Mouse (Mus musculus) liver, embryonic 15.5 days (tissue): ENCODE results near the gene Cemip2. TPM values are rescaled to one million over a fixed set of nuclear protein-coding genes. Genes with fewer than 3 reads are reported as not detected.

ENCODE experiments used
- ATAC-seq: fragments of 200-750 bp; cut with Nextera tagmentation; 2 replicates; pipeline ENCODE4 v1.8.0; 2017; ENCODE audit warnings: moderate number of reproducible peaks, mild to moderate bottlenecking, moderate library complexity; ENCODE audit not compliant: insufficient read depth
- H3K27ac ChIP-seq: fragments of 300-500 bp; sonication (generic); replicated peaks from 2 replicates; pipeline ENCODE4 v1.5.1; 2015; ENCODE audit warnings: mild to moderate bottlenecking, inconsistent platforms
- H3K27me3 ChIP-seq: fragments of 300-500 bp; sonication (generic); 2 replicates; pipeline ENCODE4 v1.6.1; 2015; ENCODE audit warnings: mild to moderate bottlenecking, inconsistent platforms
- H3K36me3 ChIP-seq: fragments of 300-500 bp; sonication (generic); replicated peaks from 2 replicates; pipeline ENCODE4 v1.6.1; 2015; ENCODE audit warnings: moderate library complexity, mild to moderate bottlenecking, inconsistent platforms
- H3K4me1 ChIP-seq: fragments of 300-500 bp; sonication (generic); replicated peaks from 2 replicates; pipeline ENCODE4 v1.6.1; 2015; ENCODE audit warnings: inconsistent platforms
- H3K4me2 ChIP-seq: fragments of 300-500 bp; sonication (generic); 2 replicates; pipeline ENCODE4 v1.6.1; 2015; ENCODE audit warnings: moderate library complexity, mild to moderate bottlenecking, inconsistent platforms
- H3K4me3 ChIP-seq: fragments of 300-500 bp; sonication (generic); replicated peaks from 2 replicates; pipeline ENCODE4 v1.5.1; 2015; ENCODE audit warnings: mild to moderate bottlenecking, inconsistent platforms
- H3K9ac ChIP-seq: fragments of 300-500 bp; sonication (generic); 2 replicates; pipeline ENCODE4 v1.6.1; 2015; ENCODE audit warnings: moderate library complexity, mild to moderate bottlenecking, inconsistent platforms
- H3K9me3 ChIP-seq: fragments of 300-500 bp; sonication (generic); replicated peaks from 2 replicates; pipeline ENCODE4 v1.6.1; 2016; ENCODE audit warnings: inconsistent platforms
- WGBS: fragments of 180-500 bp; shearing (Covaris S2); methylation state at CpG from one replicate; pipeline ENCODE4 v1.1.7; 2015; ENCODE audit warnings: mixed read lengths; ENCODE audit not compliant: insufficient replicate concordance; 5-methylcytosine and 5-hydroxymethylcytosine counted together
- polyA plus RNA-seq: library from polyadenylated mRNA; unstranded; fragments of >200 nt; fragmentation: Nextera tagmentation; extraction: Ambion mirVana; gene quantifications from 2 replicates; pipeline ENCODE4 v1.2.1, GENCODE M21; 2015

Gene Cemip2
- polyA plus RNA-seq, 1 experiment from 2014 or later, result 7.2 TPM

DNA sequence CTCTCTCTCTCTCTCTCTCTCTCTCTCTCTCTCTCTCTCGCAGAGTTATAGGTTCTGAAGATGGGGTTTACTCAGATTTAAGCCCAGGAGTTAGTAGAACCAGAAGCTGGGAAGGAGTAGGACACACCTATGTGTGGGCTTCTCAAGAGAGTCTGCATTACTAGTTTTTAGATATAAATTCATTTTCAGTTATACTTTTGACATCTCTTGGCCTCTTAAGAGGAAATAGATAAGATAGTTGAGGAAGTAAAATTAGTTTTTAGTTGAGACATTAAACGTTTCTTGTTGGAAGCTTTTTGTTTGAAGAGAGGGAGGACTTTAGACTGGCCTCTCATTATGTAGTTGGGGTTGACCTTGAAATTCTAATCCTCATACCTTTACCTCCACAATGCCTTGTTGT lies 28.0 kb upstream of the Cemip2 start:
- H3K4me2 ChIP-seq, result no peak overlapping the region
- no peak overlapping the region for H3K4me3 ChIP-seq
- no peaks in the 10 kb centered on the region for H3K36me3 ChIP-seq
- no peaks in the 10 kb centered on the region for H3K9me3 ChIP-seq
- no peaks in the 10 kb centered on the region; the same call in 1 of the 2 replicates for H3K27me3 ChIP-seq
- H3K27ac ChIP-seq, result no peak overlapping the region
- 25% methylated on average over 2 of the region's 2 CpGs for WGBS
- no peak for ATAC-seq
- no peaks in the 10 kb centered on the region for H3K4me1 ChIP-seq
- H3K9ac ChIP-seq, result no peak overlapping the region

- Histone ChIP-seq H3K9me3 (no peaks in the 10 kb centered on the region), H3K9ac (no peak overlapping the region)
- ATAC-seq, result no peak
Observed at GRCm38 (mm10) chr19:21761676-21762075, 16.5 kb upstream of the Cemip2 start.

GRCm38 (mm10) chr19:21764013-21764412 lies 14.1 kb upstream of the Cemip2 start:
- Histone ChIP-seq H3K36me3 (no peaks in the 10 kb centered on the region), H3K4me2 (no peak overlapping the region), H3K9me3 (no peaks in the 10 kb centered on the region), H3K4me1 (no peaks in the 10 kb centered on the region), H3K27ac (no peak overlapping the region), H3K4me3 (no peak overlapping the region), H3K27me3 (no peaks in the 10 kb centered on the region), H3K9ac (no peak overlapping the region)
- no peak for ATAC-seq
- 69% methylated on average over 2 of the region's 2 CpGs for WGBS

More at GRCm38 (mm10) chr19:21761676-21762075, 16.5 kb upstream of the Cemip2 start:
- Histone ChIP-seq H3K27me3 (no peaks in the 10 kb centered on the region), H3K4me1 (no peaks in the 10 kb centered on the region), H3K4me2 (no peak overlapping the region), H3K36me3 (no peaks in the 10 kb centered on the region), H3K27ac (no peak overlapping the region), H3K4me3 (no peak overlapping the region)

- WGBS, result 53% methylated on average over 3 of the region's 3 CpGs
Observed at GRCm38 (mm10) chr19:21764738-21765137, 13.4 kb upstream of the Cemip2 start.

DNA sequence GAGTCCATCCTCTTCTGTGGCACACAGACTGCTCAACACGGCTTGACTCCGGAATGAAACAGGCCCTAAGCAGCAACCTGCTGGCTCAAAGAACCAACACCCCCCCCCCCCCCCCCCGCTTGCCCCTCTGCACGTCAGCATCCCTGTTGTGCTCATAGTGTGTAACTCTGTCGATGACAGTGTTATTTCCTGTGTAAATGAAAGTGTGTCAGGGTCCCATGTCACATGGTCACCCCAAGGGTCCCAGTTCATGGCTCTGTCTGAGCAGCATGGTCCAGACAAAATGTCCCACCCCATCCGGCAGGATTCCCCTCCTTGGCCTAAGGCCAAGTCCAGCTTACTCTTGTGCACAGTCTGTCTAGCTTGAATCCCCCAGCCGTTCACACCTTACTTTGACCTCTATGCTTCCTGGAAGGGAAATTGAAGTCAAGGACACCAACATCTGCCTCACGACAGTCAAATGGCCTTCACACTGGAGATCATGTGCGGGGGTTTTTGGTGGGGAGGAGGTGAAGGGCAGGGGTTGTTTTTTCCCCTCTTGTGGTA lies 10.6 kb upstream of the Cemip2 start:
- no peak overlapping the region for H3K27ac ChIP-seq
- H3K4me3 ChIP-seq, result no peak overlapping the region
- no peak overlapping the region for H3K9ac ChIP-seq
- H3K9me3 ChIP-seq, result no peaks in the 10 kb centered on the region
- 62% methylated on average over 9 of the region's 9 CpGs for WGBS
- H3K27me3 ChIP-seq, result no peaks in the 10 kb centered on the region
- H3K4me2 ChIP-seq, result no peak overlapping the region
- H3K4me1 ChIP-seq, result no peaks in the 10 kb centered on the region
- no peak for ATAC-seq
- H3K36me3 ChIP-seq, result no peaks in the 10 kb centered on the region

More at GRCm38 (mm10) chr19:21764738-21765137, 13.4 kb upstream of the Cemip2 start:
- no peak overlapping the region for H3K27ac ChIP-seq
- H3K4me3 ChIP-seq, result no peak overlapping the region
- H3K4me2 ChIP-seq, result no peak overlapping the region
- ATAC-seq, result no peak
- no peaks in the 10 kb centered on the region for H3K36me3 ChIP-seq
- no peak overlapping the region for H3K9ac ChIP-seq
- H3K4me1 ChIP-seq, result no peaks in the 10 kb centered on the region
- no peaks in the 10 kb centered on the region for H3K9me3 ChIP-seq
- no peaks in the 10 kb centered on the region for H3K27me3 ChIP-seq

DNA sequence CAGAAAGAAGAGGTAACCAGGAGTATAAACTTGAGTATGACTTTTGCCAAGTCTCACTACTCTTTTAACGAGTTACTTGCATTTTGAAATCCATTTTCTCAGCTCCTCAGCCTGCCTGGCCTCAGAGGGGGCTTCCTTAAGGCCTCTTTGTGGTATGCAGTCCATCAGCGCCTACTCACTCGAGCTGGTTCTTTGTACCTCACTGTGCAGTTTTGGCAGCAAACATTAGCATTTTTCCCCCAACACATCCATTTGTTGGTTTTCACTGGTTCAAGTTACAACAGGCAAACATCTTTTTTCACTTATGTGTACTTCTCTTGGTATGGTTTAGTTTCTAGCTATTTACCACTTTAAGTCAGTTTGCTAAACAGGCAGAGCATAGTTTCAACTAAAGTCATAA lies 8.3 kb upstream of the Cemip2 start:
- Histone ChIP-seq H3K9me3 (no peaks in the 10 kb centered on the region), H3K4me1 (no peaks in the 10 kb centered on the region), H3K4me3 (no peak overlapping the region), H3K9ac (no peak overlapping the region), H3K27me3 (no peaks in the 10 kb centered on the region), H3K36me3 (no peaks in the 10 kb centered on the region), H3K4me2 (no peak overlapping the region), H3K27ac (no peak overlapping the region)
- no peak for ATAC-seq
- WGBS, result 47% methylated on average over 3 of the region's 3 CpGs

DNA sequence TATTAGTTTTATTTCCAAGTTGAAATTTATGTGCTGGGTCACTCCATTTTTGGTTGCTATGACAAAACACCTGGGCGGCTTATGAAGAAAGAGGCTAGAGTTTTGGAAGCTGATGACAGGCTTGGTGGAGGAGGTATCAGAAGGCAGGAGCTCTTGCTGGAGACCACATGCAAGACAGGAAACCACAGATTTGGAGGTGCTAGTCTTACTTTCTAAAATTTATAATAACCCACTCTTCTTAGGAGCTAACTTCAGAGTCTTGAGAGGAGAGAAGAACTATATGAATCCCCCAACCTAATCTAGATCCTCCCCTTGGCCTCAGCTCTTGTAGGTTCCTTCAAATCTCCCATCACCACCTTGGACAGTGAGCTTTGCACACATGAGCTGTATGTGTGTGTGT lies 6.6 kb upstream of the Cemip2 start:
- Histone ChIP-seq H3K4me1 (no peaks in the 10 kb centered on the region), H3K9ac (no peak overlapping the region), H3K36me3 (no peaks in the 10 kb centered on the region), H3K4me2 (no peak overlapping the region), H3K27ac (no peak overlapping the region), H3K27me3 (peaks cover 3% of the 10 kb centered on the region; the same call in 1 of the 2 replicates), H3K9me3 (no peaks in the 10 kb centered on the region), H3K4me3 (no peak overlapping the region)
- WGBS, result 59% methylated on average over 1 of the region's 1 CpGs
- no peak for ATAC-seq

DNA sequence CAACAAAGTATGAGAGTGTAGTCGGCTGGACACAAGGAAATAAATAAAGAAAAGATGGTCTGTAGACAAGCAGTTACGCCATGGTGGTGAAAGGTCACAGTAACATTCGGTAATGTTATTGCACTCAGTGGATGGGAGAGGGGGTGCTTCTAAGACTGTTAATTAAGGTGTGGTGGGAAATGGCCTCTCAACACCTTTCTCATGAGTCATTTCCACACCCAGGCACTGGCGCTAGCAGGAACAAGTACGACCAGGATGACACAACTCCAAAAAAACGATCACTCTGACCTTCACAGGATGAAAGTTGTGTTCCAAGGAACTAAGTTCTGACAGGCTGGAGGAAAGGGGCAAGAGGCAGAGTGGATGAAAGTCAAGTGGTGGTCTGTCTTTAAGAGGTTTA lies 4.5 kb upstream of the Cemip2 start:
- Histone ChIP-seq H3K36me3 (no peaks in the 10 kb centered on the region), H3K27ac (no peak overlapping the region), H3K4me3 (no peak overlapping the region), H3K9ac (no peak overlapping the region), H3K4me1 (peaks cover 15% of the 10 kb centered on the region), H3K4me2 (no peak overlapping the region), H3K27me3 (peaks cover 5% of the 10 kb centered on the region), H3K9me3 (no peaks in the 10 kb centered on the region)
- 49% methylated on average over 6 of the region's 6 CpGs for WGBS
- no peak for ATAC-seq

- Histone ChIP-seq H3K4me2 (no peak overlapping the region), H3K4me1 (peaks cover 26% of the 10 kb centered on the region), H3K27ac (no peak overlapping the region), H3K9ac (no peak overlapping the region), H3K9me3 (no peaks in the 10 kb centered on the region), H3K4me3 (no peak overlapping the region), H3K27me3 (peaks cover 25% of the 10 kb centered on the region), H3K36me3 (no peaks in the 10 kb centered on the region)
- WGBS, result 72% methylated on average over 4 of the region's 4 CpGs
- no peak for ATAC-seq
Observed at GRCm38 (mm10) chr19:21775629-21776028, 2.5 kb upstream of the Cemip2 start.

- no peak overlapping the region for H3K9ac ChIP-seq
- H3K36me3 ChIP-seq, result no peaks in the 10 kb centered on the region
- no peak overlapping the region for H3K4me3 ChIP-seq
- no peak for ATAC-seq
- 62% methylated on average over 3 of the region's 3 CpGs for WGBS
- no peak overlapping the region for H3K27ac ChIP-seq
- H3K4me2 ChIP-seq, result peak overlapping the region; percentile 94; the same call in 1 of the 2 replicates
- H3K27me3 ChIP-seq, result peaks cover 27% of the 10 kb centered on the region
- no peaks in the 10 kb centered on the region for H3K9me3 ChIP-seq
- peaks cover 26% of the 10 kb centered on the region for H3K4me1 ChIP-seq
Observed at GRCm38 (mm10) chr19:21776671-21777070, 1.5 kb upstream of the Cemip2 start.

DNA sequence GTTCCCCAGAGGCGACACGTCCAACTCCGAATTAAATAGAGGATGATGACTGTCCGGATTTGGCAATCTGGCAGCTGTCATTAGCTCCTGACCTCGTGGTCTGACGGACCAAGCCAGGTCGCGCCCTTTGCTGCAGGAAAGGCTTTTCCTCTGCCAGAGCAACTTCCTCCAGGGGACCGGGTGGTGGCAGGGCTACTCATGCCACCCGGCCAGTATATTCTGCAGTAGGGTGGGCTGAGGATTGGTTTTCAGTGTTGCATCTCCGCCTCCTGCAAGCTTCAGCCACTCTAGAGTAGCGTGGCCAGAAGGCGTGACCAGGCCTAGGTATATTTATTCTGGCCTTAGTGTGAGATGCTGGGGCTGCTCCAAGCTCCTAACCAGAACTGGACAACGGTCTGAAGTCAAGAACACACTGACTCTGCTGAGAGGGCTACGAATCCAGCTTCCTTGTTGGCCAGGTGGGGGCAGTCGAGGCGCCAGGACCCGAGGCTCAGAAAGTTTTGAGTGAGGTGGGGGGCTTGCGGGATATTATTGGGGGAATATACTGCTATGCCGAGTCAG lies 891 bp upstream of the Cemip2 start:
- no peak for ATAC-seq
- Histone ChIP-seq H3K4me2 (peak overlapping the region; percentile 94), H3K9ac (no peak overlapping the region), H3K4me1 (peaks cover 30% of the 10 kb centered on the region), H3K4me3 (peak overlapping the region; percentile 82), H3K27ac (no peak overlapping the region), H3K36me3 (no peaks in the 10 kb centered on the region), H3K9me3 (no peaks in the 10 kb centered on the region), H3K27me3 (peaks cover 27% of the 10 kb centered on the region)
- 12% methylated on average over 20 of the region's 20 CpGs for WGBS

DNA sequence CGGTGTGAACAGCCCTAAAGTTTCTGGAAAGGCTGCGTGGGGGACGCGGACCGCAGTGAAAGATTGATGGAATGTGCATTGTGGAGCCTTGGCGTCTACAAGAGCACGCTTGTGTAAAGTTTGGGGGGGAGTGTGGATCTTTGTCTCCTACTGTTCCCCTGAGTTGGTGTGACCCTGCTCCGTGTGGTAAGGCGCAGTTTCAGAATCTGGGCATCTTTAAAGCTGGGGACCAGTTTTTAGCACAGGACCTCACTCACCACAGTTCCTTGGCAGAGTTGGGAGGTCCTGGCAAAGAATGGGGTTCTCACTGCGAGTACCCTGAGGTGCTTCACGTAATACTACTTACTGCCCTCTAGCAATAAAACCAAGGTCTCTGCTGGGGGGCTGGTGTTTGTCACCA lies 964 bp downstream of the Cemip2 start:
- Histone ChIP-seq H3K4me1 (peaks cover 34% of the 10 kb centered on the region), H3K27ac (0 out of 2 replicates have a peak overlapping the region, but pooled peaks have one; percentile 70), H3K27me3 (peaks cover 27% of the 10 kb centered on the region), H3K4me2 (peak overlapping the region; percentile 94), H3K4me3 (peak overlapping the region; percentile 82), H3K9ac (peak overlapping the region; percentile 70), H3K36me3 (no peaks in the 10 kb centered on the region), H3K9me3 (no peaks in the 10 kb centered on the region)
- 4% methylated on average over 11 of the region's 11 CpGs for WGBS
- ATAC-seq, result no peak
